Mouse (Mus musculus) frontal cortex, postnatal 25 days (tissue): ENCODE measurements at regions not wholly inside any gene's neighbourhood (a gene's known extent, or its start where the extent isn't known, plus 50 kb on each side); places are given as distances from the start of the nearest gene placed in this dataset.

Experiments used
- DNase-seq, 2 experiments: peaks; one replicate each; pipeline ENCODE4 v3.0.0; 2022; ENCODE audit warnings: low spot score in 2 of 2

DNA sequence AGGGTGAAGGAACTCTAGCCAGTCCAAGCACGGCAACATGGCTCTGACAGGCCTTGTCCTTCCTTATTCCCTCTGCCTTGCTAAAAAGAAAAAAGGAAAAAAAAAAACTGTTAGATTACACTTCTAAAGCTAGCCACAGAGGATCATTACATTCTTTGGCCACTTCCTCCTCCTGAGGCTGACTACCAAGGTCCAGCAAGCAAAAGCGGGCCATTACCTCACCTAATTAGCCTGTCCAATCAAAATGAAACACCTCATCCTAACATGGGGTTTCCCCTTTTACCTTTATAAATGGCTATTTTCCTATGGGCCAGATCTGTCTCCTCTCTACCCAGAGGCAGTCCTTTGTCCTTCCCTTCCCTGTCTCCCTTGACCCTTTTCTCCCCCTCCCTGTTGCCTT is 102.2 kb downstream of the Pih1h3b start:
- DNase-seq, result no peak

DNA sequence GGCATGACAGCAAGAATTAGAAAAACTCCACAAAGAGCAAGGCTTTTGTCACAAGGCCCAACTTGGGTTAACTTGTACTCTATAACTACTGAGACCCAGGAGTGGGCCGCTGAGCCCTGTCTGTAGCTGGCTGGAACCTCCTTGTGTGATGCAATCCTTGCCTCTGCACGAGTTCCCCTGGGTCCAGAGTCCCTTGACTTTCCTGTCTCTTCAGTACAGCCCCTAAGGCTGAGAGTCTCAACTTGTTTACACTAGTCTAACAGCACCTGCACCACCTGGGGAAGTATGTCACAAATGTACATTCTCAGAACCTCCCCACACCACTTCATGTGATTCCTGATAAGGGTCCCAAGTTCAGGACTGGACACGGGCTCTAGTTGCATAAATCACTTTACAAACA is 103.3 kb downstream of the Pih1h3b start:
- DNase-seq, result no peak

DNA sequence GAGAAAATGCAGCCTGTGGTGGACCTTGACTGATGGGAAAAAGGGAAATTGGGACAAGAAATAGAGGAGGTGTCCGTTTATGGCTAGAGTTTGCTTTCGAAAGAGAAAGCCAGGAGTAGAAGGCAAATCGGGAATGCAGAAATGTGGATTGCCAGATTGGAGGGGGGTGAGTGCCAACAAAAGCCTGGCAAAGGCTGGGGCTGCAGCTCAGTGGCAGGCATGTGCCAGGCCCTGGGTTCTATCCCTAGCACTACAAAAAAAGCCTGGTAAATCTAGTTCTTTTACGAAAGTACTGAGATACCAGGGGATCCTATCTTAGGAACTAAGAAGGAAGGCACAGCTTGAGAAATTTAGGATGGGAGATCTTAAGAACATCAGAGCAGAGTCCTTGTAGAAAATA is 117.2 kb downstream of the Pih1h3b start:
- no peak for DNase-seq

DNA sequence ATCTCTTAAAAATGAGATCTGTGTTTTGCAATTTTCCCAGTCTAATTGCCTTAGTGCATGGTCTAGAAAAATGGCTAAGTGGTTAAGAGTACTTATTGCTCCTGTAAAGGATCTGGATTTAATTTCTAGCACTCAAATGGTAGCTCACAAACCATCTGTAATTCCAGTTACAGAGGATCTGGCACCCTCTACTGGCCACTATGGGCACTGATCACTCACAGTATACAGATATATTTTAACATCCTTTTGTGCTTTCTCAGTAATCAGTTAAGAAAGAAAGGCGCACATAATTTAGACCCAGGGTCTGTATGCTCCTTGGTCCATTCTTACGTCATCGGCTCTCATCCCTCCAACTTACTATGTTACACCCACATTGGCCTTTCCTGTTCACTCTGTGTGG is 120.3 kb downstream of the Pih1h3b start:
- no peak for DNase-seq

DNA sequence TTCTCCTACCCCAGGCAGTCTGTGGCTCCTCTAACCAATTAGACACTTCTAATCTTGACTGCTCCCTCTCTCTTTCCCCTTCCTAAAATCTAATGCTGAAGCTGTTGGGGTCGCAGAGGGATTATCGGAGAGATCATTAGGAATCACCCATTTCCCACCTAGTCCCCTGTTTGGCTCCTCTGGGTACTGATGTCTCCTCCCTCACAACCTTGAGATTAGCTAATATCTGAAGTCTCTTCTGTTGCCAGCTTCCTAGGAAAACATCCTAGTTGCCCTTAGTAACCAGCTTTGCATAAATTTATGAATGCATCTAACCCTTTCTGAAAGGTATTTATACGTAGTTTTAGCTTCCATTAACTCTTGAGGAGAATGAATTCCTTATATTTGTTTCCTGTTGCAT is 138.4 kb upstream of the Frmpd3 start:
- DNase-seq, result no peak

DNA sequence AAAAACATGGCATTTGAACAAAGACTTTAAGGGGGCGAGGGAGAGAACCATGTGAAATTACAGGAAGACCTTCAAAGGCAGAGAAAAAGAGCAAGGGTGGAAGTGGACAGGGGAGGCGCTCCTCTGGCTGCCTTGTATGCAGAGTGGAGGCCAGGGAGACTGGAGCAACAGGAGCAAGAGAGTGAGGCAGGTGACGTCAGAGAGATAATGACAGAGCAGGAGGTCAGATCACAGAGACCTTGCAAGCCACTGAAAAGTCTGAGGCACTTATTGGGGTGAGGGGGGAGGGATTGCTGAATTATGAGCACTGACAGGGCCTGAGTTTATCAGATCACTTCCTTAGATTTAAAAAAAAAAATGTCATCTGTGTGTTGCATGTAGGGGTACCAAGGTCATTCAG is 133.3 kb upstream of the Frmpd3 start:
- DNase-seq, result no peak

DNA sequence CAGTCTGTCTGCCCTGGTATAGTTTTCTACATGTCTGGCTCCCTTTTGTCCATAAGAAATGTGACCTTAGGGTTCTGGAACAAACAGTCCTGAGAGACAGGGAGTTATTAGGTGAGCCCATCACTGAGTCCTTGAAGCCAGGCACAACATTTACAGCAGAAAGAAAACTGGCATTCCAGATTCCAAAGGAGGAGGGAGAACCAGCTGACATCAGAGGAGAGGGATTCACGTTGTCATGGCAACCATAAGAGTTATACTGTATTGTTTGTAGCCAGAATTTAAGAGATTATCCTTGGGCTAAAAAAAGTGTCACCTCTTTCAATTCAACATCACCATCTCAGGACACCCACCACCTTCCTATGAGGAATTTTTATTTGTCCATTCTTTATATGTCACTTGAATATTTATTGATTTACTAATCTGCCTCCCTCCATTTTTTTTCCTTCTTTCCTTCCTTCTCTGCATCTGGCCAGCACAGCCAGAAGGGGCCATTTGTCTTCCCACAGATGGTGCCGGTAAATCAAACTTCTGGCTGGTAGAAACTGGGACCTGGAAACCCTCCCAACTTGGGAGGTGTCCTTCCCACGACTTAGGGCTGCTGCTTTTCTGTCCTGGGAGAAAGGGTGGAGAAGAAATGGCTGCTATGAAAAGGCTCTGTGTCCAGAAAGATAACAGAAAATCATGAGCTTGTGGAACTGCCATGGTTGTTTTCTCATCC is 129.3 kb upstream of the Frmpd3 start:
- no peak for DNase-seq

DNA sequence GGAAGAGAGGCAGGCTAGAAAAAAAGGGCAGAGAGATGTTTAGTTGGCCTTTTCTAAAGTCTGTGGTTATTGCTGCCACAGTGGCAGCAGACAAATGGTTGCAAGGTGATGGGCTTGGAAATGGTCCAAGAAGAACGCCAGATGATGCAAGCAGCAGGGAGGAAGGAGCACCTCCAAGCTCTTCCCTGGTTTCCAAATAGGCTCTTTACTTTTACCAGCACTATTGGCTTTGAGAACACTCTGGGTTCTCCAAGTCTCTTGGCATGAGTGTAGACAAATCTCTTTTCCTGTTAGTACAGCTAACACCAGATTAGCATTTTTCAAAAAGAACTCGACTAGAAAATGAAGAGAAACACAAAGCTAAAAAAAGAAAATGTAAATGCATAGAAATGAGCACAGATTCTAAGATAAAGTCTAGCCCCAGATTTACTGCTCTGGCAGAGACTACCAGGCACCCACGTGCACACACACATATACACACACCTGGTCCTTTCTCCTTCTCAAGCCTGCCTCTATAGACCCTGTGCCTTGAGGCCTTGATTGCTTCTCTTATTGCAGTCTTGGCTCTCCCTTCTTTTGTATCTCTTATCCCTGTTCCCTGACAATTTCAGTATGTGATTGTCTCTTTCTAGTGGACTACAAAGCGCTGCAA is 127.7 kb upstream of the Frmpd3 start:
- DNase-seq, result no peak

DNA sequence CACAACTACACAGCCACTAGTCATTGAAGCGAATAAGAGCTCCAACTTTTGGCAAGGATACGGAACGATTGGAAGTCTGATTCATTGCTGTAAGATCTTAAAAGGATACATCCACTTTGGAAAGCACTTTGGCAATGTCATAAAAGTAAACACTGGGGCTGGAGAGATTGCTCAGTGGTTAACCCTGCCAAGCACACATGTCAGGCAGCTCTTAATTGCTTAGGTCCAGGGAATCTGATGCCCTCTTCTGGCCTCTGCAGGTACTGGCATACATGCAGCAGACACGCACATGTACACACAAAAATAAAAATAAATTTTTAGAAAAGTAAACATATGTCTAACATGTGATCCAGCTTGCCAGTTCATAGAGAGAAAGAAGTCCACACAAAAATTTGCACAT is 86.3 kb upstream of the Frmpd3 start:
- DNase-seq, result no peak

DNA sequence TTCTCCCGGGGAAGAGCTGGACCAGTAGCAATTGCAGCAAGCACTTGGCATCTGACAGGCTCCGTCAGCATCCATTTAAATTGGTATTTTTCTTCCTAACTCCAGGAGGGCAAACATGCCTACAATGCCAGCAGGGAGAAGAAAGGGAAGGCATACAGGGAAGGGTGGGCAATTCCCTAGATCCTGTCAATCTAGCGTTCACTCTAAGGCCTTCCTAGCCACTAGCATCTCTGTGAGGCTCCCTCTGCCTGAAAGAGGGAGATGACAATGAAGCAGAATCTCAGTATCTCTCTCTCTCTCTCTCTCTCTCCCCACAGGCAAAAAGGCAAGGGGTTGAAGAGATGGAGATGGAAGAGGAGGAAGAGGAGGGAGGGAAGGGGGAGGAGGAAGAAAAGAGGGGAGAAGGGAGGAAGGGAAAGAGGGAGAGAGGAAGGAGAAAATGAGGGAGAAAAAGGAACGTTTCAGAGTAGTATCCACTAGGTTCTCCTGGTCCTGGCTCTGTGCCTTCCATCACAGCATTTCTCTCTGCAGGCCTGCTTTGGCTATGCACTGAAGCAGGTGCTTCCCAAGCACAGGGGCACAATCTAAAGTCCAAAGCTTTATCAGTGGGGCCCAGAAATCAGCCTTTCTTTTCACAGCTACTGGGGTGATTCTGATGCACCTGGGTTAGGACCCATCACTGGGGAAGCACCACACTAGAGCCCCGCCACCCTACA is 72.2 kb upstream of the Frmpd3 start:
- DNase-seq, result no peak

DNA sequence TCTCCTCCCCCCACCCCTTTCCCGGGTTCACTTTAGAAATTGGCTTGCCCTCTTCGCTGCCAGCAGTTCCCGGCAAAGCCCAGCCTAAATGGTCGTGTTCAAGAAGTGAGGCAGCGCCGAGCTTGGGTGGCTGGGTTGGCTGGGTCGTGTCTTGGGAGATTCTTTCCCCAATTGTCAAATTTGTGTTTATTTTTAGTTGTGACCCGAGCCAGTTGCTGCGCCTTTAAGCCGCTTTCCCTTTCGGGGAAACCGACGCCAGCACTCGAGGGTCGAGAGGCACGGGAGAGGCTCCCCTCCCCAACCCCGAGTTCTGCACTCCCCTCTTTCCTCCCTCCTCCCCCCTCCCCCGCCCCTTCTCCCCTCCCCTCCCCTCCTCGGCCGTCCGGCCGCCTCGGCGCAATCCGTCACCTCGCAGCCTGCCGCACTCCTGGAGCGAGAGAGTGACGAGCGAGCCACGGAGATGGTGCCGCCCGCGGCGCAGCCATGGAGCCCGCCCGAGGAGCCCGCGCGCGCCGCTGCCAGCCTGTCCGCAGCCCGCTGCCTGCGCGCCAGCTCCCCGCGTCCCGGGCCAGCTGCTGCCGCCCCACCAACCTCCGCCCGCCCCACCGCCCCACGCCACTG is 64.6 kb upstream of the Frmpd3 start:
- DNase-seq, result no peak

DNA sequence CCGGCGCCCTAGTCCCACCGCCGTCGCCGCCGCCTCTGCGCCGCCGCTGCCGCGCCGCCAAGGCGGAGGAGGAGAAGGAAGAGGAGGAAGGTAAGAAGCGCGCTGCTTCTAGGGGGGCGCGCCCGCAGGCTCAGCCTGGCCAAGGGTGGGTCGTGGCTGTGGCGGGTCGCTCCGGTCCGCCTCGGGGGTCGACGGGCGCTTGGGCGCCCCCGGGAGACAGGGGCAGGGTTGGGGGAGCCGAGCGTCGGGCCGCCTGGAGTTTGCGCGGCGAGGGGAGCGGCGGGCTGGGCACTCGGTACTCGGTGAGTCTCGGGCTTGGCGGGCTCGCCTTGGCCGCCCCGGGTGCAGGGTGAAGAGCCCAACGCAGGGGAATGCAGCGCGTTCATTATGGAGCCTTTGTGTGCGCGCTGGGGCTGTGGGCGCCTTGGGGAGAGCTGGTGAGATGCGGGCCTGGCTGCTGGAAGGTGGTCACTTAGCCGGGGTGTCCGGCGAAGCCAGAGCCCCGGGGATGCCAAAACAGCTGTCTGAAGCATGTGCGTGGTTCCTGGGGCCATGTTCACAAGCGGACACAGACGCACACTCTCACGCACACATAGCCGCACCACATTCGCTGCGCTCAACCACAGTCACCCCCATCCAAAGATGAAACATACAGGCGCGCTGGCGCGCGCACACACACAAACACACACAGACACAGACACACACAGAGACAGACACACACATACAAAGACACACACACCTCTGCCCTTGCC is 63.9 kb upstream of the Frmpd3 start:
- peak in 1 of 2 experiments; percentile 6 for DNase-seq

DNA sequence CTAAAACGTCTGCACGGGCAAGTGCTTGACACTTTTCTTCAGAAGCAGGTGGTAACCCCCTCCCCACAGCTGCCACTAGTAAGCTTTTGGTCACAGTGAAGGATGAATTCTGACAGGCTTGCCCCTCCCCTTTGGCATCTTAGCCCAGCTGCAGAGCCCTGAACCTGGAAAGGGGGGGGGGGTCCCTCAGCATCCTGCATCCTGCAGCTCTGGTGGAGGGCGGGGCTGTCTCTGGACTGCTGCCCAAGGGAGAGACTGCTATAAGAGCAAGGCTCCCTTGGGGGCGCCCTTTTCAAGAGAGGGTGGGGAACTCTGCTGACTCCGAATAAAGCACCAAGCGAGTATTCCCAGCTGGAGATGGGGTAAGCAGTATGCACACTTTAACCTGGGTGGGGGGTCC is 62.8 kb upstream of the Frmpd3 start:
- DNase-seq, result no peak

DNA sequence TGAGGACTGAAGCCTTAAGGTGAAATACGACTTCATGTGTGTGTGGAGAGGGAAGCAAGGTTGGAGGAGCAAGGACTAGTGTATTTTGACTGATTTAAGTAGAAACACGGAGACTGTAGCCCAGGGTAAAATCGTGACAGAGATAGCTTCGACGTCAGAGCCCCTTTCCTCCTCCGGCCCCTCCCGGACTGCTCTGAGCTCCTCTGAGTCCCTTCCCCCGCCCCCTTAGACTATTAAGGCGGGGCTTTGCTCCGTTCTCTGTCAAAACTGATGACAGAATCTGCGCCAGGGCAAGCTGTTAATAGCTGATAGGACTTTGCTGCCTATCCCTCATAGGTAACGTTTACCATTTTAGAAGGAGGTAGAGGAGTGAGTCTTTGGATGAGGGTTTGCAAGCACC is 62.0 kb upstream of the Frmpd3 start:
- no peak for DNase-seq
